Mouse (Mus musculus) embryonic stem cell, embryonic (primary cell): ENCODE measurements at regions not wholly inside any gene's neighbourhood (a gene's known extent, or its start where the extent isn't known, plus 50 kb on each side); places are given as distances from the start of the nearest gene placed in this dataset.
"Not testable (repeated sequence)": the region's sequence is repeated elsewhere in the genome, so short reads cannot be mapped to it uniquely, and the experiment has no call there.

ENCODE experiments used
- CTCF ChIA-PET, 4 experiments: fragments of 300-600 bp in 2 of 4; fragments of 350-600 bp in 2 of 4; sonication (Branson Sonifier 250); formaldehyde crosslinking; loops; one replicate each; lab custom pipeline; 2022; ENCODE audit warnings: inconsistent platforms in 2 of 4; lab: Charles Lee
- POLR2A ChIA-PET, 4 experiments: fragments of 300-600 bp in 2 of 4; fragments of 350-600 bp in 2 of 4; sonication (Branson Sonifier 250); formaldehyde crosslinking; loops; one replicate each; lab custom pipeline; 2022; ENCODE audit warnings: antibody characterized with exemption in 4 of 4, inconsistent platforms in 1 of 4; lab: Charles Lee

GRCm38 (mm10) chr8:55558751-55559150, 348.0 kb downstream of the Adam29 start:
- CTCF ChIA-PET: interaction anchor here in 1 of 4 experiments (0.6 kb wide), 1 partner anchor 1933 kb away, joined by 5 read pairs; no protein-coding TSS in a partner anchor
- POLR2A ChIA-PET: not testable (repeated sequence)

- ChIA-PET CTCF (no interaction called here), POLR2A (no interaction called here)
These were observed 367.9 kb downstream of the Adam29 start for GRCm38 (mm10) chr8:55538868-55539267.

- CTCF ChIA-PET, POLR2A ChIA-PET: not testable (repeated sequence)
These were observed 377.4 kb downstream of the Adam29 start for GRCm38 (mm10) chr8:55529397-55529796.

- CTCF ChIA-PET, POLR2A ChIA-PET: not testable (repeated sequence)
These were observed 387.6 kb downstream of the Adam29 start for GRCm38 (mm10) chr8:55519151-55519550.

GRCm38 (mm10) chr8:55477336-55477735, 429.4 kb downstream of the Adam29 start:
- CTCF ChIA-PET: no interaction called here
- POLR2A ChIA-PET: interaction anchor here in 1 of 4 experiments (0.7 kb wide), 1 partner anchor 247 kb away, joined by 3 read pairs; no protein-coding TSS in a partner anchor

- ChIA-PET POLR2A (no interaction called here), CTCF (no interaction called here)
These were observed 429.8 kb downstream of the Adam29 start for GRCm38 (mm10) chr8:55476923-55477322.

- CTCF ChIA-PET: no interaction called here
- POLR2A ChIA-PET: no interaction called here
These were observed 434.4 kb downstream of the Adam29 start for GRCm38 (mm10) chr8:55472386-55472785.

GRCm38 (mm10) chr8:55466771-55467170, 440.0 kb downstream of the Adam29 start:
- POLR2A ChIA-PET, CTCF ChIA-PET: not testable (repeated sequence)

GRCm38 (mm10) chr8:55465951-55466350, 440.8 kb downstream of the Adam29 start:
- CTCF ChIA-PET, POLR2A ChIA-PET: not testable (repeated sequence)

- ChIA-PET POLR2A (no interaction called here), CTCF (no interaction called here)
These were observed 441.3 kb downstream of the Adam29 start for GRCm38 (mm10) chr8:55465419-55465818.

GRCm38 (mm10) chr8:55464855-55465169, 441.9 kb downstream of the Adam29 start:
- ChIA-PET CTCF (no interaction called here), POLR2A (no interaction called here)

- CTCF ChIA-PET: no interaction called here
- POLR2A ChIA-PET: no interaction called here
These were observed 442.5 kb downstream of the Adam29 start for GRCm38 (mm10) chr8:55464036-55464854.

- CTCF ChIA-PET, POLR2A ChIA-PET: not testable (repeated sequence)
These were observed 446.0 kb downstream of the Adam29 start for GRCm38 (mm10) chr8:55460790-55461189.

- ChIA-PET POLR2A (no interaction called here), CTCF (no interaction called here)
These were observed 449.3 kb downstream of the Adam29 start for GRCm38 (mm10) chr8:55457436-55457835.
